Mouse (Mus musculus) neural tube, embryonic 12.5 days (tissue): ENCODE data around the gene Prn. TPM values are rescaled to one million over a fixed set of nuclear protein-coding genes. Genes with fewer than 3 reads are reported as not detected.
A peak's percentile ranks its signal among the peaks of the same experiment; 100 is the strongest.

Experiments used
- ATAC-seq: fragments of 200-750 bp; cut with Nextera tagmentation; 2 replicates; pipeline ENCODE4 v1.8.0; 2017; ENCODE audit warnings: low read depth, mild to moderate bottlenecking, moderate TSS enrichment, moderate library complexity; ENCODE audit not compliant: low FRiP score
- H3K27ac ChIP-seq: fragments of 300-500 bp; sonication (generic); 2 replicates; pipeline ENCODE4 v1.5.1; 2016
- H3K27me3 ChIP-seq: fragments of 300-500 bp; sonication (generic); replicated peaks from 2 replicates; pipeline ENCODE4 v1.6.1; 2016; ENCODE audit warnings: mild to moderate bottlenecking
- H3K36me3 ChIP-seq: fragments of 300-500 bp; sonication (generic); 2 replicates; pipeline ENCODE4 v1.6.1; 2016; ENCODE audit warnings: mild to moderate bottlenecking
- H3K4me1 ChIP-seq: fragments of 300-500 bp; sonication (generic); 2 replicates; pipeline ENCODE4 v1.6.1; 2016
- H3K4me2 ChIP-seq: fragments of 300-500 bp; sonication (generic); replicated peaks from 2 replicates; pipeline ENCODE4 v1.6.1; 2016; ENCODE audit warnings: mild to moderate bottlenecking
- H3K4me3 ChIP-seq: fragments of 300-500 bp; sonication (generic); 2 replicates; pipeline ENCODE4 v1.5.1; 2016
- H3K9ac ChIP-seq: fragments of 300-500 bp; sonication (generic); 2 replicates; pipeline ENCODE4 v1.6.1; 2016; ENCODE audit warnings: mild to moderate bottlenecking
- H3K9me3 ChIP-seq: fragments of 300-500 bp; sonication (generic); 2 replicates; pipeline ENCODE4 v1.6.1; 2016; ENCODE audit warnings: mild to moderate bottlenecking
- WGBS: fragments of 180-500 bp; shearing (Covaris S2); methylation state at CpG from one replicate; pipeline ENCODE4 v1.1.7; 2016; 5-methylcytosine and 5-hydroxymethylcytosine counted together
- polyA plus RNA-seq: library from polyadenylated mRNA; unstranded; fragments of >200 nt; fragmentation: Nextera tagmentation; extraction: Ambion mirVana; gene quantifications from 2 replicates; pipeline ENCODE4 v1.2.1, GENCODE M21; 2016

Gene Prn
- polyA plus RNA-seq: not detected in 2 replicates

DNA sequence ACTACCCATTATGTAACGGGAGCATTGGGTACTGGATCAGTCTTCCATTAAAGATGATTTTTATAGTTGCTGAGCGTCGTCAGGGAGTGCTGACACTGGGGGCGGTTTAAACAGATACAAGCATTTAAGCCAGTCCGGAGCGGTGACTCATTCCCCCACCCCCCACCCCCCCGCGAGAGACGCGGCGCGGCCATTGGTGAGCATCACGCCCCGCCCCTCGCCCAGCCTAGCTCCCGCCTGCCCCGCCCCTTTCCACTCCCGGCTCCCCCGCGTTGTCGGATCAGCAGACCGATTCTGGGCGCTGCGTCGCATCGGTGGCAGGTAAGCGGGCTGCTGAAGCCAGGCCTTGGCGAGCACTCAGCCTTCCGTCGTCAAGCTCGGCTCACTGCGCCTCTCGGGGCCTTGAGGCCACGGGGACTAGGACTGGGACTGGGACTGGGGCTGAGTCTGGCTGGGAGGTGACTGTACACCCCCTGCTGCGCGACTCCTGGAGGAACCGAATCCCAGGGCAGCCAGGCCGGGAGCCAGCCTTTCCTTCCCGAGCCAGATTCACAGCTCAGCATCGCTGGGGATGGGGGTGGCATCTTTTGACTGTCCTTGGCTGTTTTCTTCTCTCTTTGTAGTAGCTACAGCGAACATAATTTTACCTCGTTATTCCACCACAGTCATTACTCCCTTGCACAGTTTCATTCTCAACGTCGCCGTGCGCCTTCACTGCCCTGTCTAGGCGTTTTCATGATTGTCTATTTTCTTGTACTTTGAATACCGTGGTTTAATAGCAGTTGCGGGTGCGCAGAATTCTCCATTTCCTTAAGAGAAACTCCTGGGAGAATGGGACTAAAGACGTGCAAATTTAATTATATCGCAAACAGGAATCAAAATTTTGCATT lies at the start of gene Prn, which contains the start of gene Prnp:
Gene Prn (plus strand): TSS at position 275 of the 890 bp plus-strand sequence.
Gene Prnp (plus strand): TSS at position 246 of the 890 bp plus-strand sequence.
- H3K27me3 ChIP-seq: no peaks in the 10 kb centered on the region
- H3K4me1 ChIP-seq: peaks cover 7% of the 10 kb centered on the region
- H3K27ac ChIP-seq: peak within 1 kb of the TSS; percentile 65; the same call in 1 of the 2 replicates
- H3K36me3 ChIP-seq: no peaks in the 10 kb centered on the region
- ATAC-seq: peak; percentile 89
- no peaks in the 10 kb centered on the region for H3K9me3 ChIP-seq
- peak within 1 kb of the TSS; percentile 77 for H3K9ac ChIP-seq
- peak within 1 kb of the TSS; percentile 72 for H3K4me3 ChIP-seq
- WGBS: 5% methylated on average over 52 of the region's 52 CpGs
- H3K4me2 ChIP-seq: peak within 1 kb of the TSS; percentile 66

DNA sequence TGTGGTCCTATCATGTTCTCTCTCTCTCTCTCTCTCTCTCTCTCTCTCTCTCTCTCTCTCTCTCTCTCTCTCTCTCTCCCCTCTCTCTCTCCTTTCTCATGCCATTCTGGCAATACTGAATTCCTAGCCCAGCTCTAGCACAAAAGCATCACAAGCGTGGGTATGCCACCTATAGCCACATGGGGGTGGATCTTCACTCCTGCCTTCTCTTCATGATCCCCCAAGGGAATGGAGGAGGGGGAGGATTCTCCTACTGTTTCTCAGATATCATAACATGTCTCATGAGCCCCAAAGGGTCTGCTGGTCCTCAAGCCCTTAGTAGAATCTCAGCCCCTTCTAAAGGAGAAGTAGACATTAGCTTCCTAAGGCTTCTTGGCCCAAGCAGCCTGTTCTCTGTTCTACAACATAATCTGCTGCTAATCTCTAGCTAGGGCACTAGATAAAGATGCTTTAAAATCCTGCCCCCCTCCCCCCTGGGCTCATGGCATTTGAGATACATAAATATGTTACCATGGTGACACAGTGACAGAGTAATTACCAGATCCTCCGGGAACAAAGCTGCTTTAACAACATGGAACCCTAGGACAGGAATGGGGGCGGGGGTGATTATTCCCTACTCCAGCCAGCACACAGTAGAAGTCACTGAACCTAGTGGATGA lies 47.0 kb upstream of the Prn start:
- no peak overlapping the region for H3K4me2 ChIP-seq
- peak; percentile 80 for ATAC-seq
- H3K9me3 ChIP-seq: no peaks in the 10 kb centered on the region
- H3K4me3 ChIP-seq: no peak overlapping the region
- WGBS: 38% methylated on average over 3 of the region's 3 CpGs
- no peaks in the 10 kb centered on the region; the same call in 1 of the 2 replicates for H3K4me1 ChIP-seq
- no peak overlapping the region for H3K27ac ChIP-seq
- no peaks in the 10 kb centered on the region for H3K27me3 ChIP-seq
- no peak overlapping the region for H3K9ac ChIP-seq
- H3K36me3 ChIP-seq: no peaks in the 10 kb centered on the region

DNA sequence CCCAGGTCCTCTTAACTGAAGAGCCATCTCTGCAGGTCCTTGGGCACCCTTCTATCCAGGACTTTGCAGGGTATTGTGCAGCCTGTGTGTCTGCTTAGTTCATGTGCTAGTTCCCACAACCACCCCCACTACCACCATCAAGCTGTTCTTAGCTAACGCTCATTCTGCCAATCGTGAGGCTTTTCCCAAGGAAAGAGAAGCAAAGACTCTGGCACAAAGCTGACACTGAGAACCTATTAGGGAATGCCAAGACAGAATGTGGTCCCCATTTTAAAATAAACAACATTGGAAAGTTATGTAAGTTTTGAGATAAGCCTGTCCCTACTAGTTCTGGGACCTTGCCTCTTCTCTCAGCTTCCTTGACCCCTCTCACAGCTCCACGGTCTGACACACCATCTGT lies 46.3 kb upstream of the Prn start:
- WGBS: 90% methylated on average over 3 of the region's 3 CpGs
- Histone ChIP-seq H3K9me3 (no peaks in the 10 kb centered on the region), H3K4me1 (no peaks in the 10 kb centered on the region; the same call in 1 of the 2 replicates), H3K27me3 (no peaks in the 10 kb centered on the region), H3K9ac (no peak overlapping the region), H3K4me2 (no peak overlapping the region), H3K4me3 (no peak overlapping the region), H3K36me3 (no peaks in the 10 kb centered on the region), H3K27ac (no peak overlapping the region)
- ATAC-seq: peak; percentile 39

DNA sequence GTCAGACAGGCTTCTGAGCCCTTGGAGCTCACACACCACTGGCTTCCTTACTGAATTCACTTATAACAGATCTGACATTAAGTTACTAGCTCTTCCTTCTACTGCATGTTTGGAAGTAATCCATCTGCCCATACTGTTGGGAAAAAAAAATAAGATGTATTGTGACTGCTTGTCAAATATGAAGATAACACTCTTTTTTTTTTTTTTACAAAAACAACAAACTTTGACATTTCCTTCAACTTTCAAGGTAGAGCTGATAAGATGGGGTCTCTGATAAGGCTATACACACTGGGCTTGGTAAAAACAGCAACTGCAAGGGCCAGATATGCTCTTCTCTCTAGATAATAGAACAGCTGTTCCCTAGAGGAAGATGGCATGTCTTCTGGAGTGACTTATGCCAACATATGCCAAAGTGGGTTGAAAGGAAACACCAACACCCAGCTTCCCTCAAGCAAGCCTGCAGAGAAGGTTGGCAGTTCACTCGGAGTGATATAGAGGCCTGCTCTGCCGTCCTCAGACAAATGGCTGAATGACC lies 45.4 kb upstream of the Prn start:
- Histone ChIP-seq H3K27ac (no peak overlapping the region), H3K36me3 (no peaks in the 10 kb centered on the region), H3K4me1 (no peaks in the 10 kb centered on the region; the same call in 1 of the 2 replicates), H3K27me3 (no peaks in the 10 kb centered on the region), H3K9ac (no peak overlapping the region), H3K4me2 (no peak overlapping the region), H3K4me3 (no peak overlapping the region), H3K9me3 (no peaks in the 10 kb centered on the region)
- 77% methylated on average over 2 of the region's 2 CpGs for WGBS
- no peak for ATAC-seq

DNA sequence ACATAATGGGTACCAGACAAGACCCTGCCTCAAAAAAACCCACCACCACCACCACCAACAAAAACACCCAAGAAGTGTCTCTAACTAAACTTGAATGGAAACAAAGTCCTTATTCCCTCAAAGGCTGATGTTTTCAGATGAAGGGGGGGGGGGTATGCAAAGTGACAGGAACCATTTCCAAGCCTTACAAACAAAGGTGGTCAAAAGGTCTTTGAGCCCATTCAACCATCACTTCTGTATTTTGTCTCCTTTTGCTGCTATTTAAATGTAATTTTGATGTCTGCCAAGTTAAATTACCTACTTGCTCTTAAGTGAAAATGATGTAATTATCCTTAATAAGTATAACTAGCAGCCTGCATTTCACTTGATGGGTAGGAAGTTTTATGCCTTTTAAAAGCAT lies 43.1 kb upstream of the Prn start:
- Histone ChIP-seq H3K27me3 (no peaks in the 10 kb centered on the region), H3K9me3 (0 out of 2 replicates have a peak, but pooled peaks cover under 1% of the 10 kb centered on the region), H3K36me3 (no peaks in the 10 kb centered on the region), H3K4me1 (no peaks in the 10 kb centered on the region; the same call in 1 of the 2 replicates), H3K4me3 (no peak overlapping the region), H3K27ac (no peak overlapping the region), H3K9ac (no peak overlapping the region), H3K4me2 (no peak overlapping the region)
- ATAC-seq: no peak

DNA sequence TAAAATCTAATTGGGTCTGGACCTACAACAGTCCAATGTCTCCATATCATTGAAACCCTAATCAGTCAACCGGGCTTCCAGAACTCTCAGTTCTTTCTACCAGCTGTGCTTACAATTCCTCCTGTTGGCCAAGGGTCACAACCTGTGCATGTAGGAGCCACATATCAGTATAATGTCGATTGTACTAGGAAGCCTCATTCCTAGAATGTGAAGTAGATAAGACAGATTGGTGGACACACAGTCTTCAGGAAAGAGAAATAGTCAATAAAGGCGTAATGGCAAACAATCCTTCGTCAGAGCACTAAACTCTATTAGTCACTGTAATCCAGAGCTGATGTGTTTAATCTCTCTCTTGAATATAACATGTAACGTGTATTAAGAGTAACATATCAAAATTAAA lies 40.8 kb upstream of the Prn start:
- no peak overlapping the region for H3K9ac ChIP-seq
- no peaks in the 10 kb centered on the region for H3K36me3 ChIP-seq
- ATAC-seq: no peak
- H3K4me2 ChIP-seq: no peak overlapping the region
- no peaks in the 10 kb centered on the region for H3K4me1 ChIP-seq
- H3K27ac ChIP-seq: no peak overlapping the region
- WGBS: 89% methylated on average over 5 of the region's 5 CpGs
- no peaks in the 10 kb centered on the region for H3K27me3 ChIP-seq
- 0 out of 2 replicates have a peak, but pooled peaks cover 4% of the 10 kb centered on the region for H3K9me3 ChIP-seq
- H3K4me3 ChIP-seq: no peak overlapping the region

DNA sequence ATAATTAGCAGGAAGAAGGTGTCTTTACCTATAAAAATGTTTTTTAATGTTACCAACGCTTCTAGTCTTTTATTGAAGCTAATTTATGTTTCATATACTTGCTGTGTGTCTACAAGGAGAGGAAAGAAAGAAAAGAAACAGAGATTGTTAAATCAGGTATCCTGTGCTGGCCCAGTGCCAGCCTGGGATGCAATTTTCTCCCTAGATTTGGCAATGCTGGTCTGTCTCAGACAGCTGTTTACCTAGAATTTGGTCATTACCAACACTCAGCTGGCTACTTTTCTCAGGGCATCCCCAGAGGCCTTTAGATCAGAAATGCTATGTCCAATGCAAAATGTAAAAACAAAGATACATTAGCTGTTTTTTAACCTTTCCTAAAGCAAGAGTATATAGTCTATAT lies 36.4 kb upstream of the Prn start:
- H3K4me2 ChIP-seq: no peak overlapping the region
- H3K9me3 ChIP-seq: 0 out of 2 replicates have a peak, but pooled peaks cover 4% of the 10 kb centered on the region
- H3K4me1 ChIP-seq: no peaks in the 10 kb centered on the region
- 89% methylated on average over 1 of the region's 1 CpGs for WGBS
- ATAC-seq: no peak
- no peak overlapping the region for H3K9ac ChIP-seq
- H3K27ac ChIP-seq: no peak overlapping the region
- H3K27me3 ChIP-seq: no peaks in the 10 kb centered on the region
- no peak overlapping the region for H3K4me3 ChIP-seq
- H3K36me3 ChIP-seq: no peaks in the 10 kb centered on the region

DNA sequence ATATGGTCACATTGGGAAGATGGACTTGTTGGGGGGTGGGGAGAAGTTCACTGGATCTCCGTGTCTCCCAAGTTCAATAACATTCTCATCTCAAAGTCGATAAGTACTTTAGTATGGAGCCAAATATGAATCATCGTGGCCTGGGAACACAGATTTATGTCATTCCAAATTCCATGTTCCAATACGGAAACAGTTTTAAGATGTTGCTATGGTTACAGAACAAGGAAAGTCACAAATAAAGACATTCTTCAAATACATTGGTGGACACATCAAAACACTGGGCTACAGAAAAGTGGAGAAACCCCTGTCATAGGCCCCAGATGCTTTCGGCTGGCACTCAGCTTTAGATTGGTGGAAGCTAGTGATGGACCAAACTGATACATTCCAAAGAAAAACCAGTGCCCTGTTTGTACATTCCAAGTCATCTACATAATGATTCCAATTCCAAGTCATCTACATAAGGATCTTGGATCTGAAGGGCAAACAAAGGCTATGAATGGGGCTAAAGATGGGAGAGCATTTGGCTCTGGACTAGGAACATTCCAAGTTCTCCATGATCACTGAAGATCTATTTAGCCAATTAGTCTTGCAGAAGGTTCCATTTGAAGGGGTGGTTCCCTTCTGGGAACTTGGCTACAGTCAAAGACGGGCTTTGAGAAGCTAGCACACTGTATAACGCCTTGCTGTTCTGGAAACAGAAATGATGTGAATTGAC lies 33.0 kb upstream of the Prn start:
- no peak overlapping the region for H3K27ac ChIP-seq
- 95% methylated on average over 7 of the region's 7 CpGs for WGBS
- no peaks in the 10 kb centered on the region for H3K4me1 ChIP-seq
- no peak for ATAC-seq
- H3K27me3 ChIP-seq: no peaks in the 10 kb centered on the region
- H3K36me3 ChIP-seq: no peaks in the 10 kb centered on the region
- H3K4me2 ChIP-seq: no peak overlapping the region
- H3K9ac ChIP-seq: no peak overlapping the region
- H3K9me3 ChIP-seq: 0 out of 2 replicates have a peak, but pooled peaks cover 3% of the 10 kb centered on the region
- no peak overlapping the region for H3K4me3 ChIP-seq

DNA sequence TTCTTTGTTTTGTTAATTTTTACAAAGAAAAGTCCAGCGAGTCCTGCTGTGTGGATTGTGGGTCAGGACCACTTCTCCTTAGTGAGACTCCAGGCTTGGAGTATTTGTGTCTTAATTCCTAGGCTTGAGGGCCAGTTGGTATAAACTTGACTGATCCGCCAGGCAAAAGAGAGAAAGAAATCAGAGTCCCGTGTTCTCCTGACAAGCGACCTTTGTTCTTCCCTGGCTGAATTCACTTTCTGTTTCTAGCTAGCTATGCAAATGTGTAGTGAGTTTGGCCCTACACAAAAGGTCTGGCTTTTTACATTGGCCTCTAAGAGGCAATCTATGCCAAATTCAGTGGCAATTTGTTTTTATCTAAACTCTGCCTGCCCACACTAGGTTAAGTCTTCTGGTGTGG lies 28.0 kb upstream of the Prn start:
- no peak for ATAC-seq
- H3K36me3 ChIP-seq: no peaks in the 10 kb centered on the region
- H3K4me2 ChIP-seq: no peak overlapping the region
- 63% methylated on average over 4 of the region's 4 CpGs for WGBS
- no peaks in the 10 kb centered on the region for H3K27me3 ChIP-seq
- H3K9ac ChIP-seq: no peak overlapping the region
- peaks cover 4% of the 10 kb centered on the region; the same call in 1 of the 2 replicates for H3K4me1 ChIP-seq
- H3K9me3 ChIP-seq: no peaks in the 10 kb centered on the region
- H3K4me3 ChIP-seq: no peak overlapping the region
- H3K27ac ChIP-seq: no peak overlapping the region

DNA sequence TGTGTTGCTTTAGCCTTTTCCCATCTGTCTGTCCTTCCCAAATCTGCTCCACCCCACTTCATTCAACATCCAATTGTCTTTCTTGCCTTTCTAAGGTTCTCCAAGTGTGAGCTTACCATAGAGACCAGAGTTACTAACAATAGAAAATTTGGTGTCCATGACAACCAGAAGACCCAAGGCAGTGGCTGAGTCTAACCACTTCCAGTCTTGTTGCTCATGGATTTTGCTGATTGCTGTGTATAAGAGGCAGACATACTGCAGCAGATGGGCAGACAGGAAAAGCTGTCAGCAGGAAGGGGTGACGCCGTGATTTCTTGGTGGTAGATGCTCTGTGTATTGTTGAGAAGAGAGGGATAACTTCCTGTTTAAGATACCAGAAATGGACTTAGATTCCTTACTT lies 26.6 kb upstream of the Prn start:
- H3K4me2 ChIP-seq: no peak overlapping the region
- no peak overlapping the region for H3K27ac ChIP-seq
- WGBS: 77% methylated on average over 2 of the region's 2 CpGs
- no peak overlapping the region for H3K9ac ChIP-seq
- H3K27me3 ChIP-seq: no peaks in the 10 kb centered on the region
- H3K9me3 ChIP-seq: no peaks in the 10 kb centered on the region
- peaks cover 4% of the 10 kb centered on the region; the same call in 1 of the 2 replicates for H3K4me1 ChIP-seq
- ATAC-seq: no peak
- no peak overlapping the region for H3K4me3 ChIP-seq
- H3K36me3 ChIP-seq: no peaks in the 10 kb centered on the region

DNA sequence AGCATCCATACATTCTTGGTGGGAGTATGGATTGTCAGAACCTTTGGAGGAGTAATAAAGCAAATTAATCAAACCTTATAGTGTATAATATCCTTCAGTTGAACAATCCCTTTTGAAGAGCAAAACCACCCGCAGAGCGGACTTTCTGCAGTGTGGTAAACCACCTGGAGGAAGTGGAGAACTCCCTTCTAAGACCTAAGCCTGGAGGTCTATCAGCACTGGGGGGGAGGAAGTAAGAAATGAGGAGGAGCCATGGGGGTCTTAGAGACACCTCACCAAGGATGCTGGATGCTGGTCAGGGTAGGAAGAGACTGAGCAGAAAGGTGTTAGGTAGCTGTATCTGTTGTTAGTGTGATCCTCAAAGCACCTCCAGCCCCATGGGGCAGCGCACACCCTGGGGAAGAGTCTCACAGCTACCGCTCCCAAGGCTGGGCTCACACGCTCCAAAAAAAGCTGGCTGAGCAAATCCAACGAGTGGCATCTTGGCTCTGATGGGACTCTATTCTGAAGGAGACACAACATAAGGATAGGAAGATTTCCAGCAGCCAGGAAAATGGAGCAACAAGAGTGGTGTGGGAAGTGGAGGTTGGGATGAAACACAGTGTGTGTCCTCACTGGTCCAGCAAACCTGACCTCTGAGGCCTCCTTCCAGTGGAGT lies 23.1 kb upstream of the Prn start:
- no peak for ATAC-seq
- Histone ChIP-seq H3K4me3 (no peak overlapping the region), H3K4me1 (peaks cover 4% of the 10 kb centered on the region; the same call in 1 of the 2 replicates), H3K36me3 (no peaks in the 10 kb centered on the region), H3K4me2 (no peak overlapping the region), H3K9ac (no peak overlapping the region), H3K27ac (no peak overlapping the region), H3K27me3 (no peaks in the 10 kb centered on the region), H3K9me3 (no peaks in the 10 kb centered on the region)
- 92% methylated on average over 6 of the region's 6 CpGs for WGBS
